Mouse (Mus musculus): Measurements from ENCODE around the gene Uggt1. TPM values are rescaled to one million over a fixed set of nuclear protein-coding genes. Genes with fewer than 3 reads are reported as not detected.

Gene Uggt1
- polyA plus RNA-seq, 1 experiment from 2014 or later = 19.6 TPM

- Histone ChIP-seq H3K27ac (ENCODE audit: low read length) (0 out of 2 replicates have a peak overlapping the region, but pooled peaks have one; percentile 48), H3K27me3 (ENCODE audit: control insufficient read depth, insufficient read depth, low read depth, low read length) (no peaks in the 10 kb centered on the region), H3K4me2 (ENCODE audit: low read depth, low read length) (no peak overlapping the region), H3K4me1 (ENCODE audit: control insufficient read depth, low read depth, low read length) (peaks cover 2% of the 10 kb centered on the region; the same call in 1 of the 2 replicates), H3K36me3 (ENCODE audit: control insufficient read depth, insufficient read depth) (no peaks in the 10 kb centered on the region), H3K9me3 (replicated peaks; ENCODE audit: control insufficient read depth, low read length) (no peaks in the 10 kb centered on the region), H3K9ac (ENCODE audit: low read depth, low read length) (no peak overlapping the region), H3K4me3 (ENCODE audit: low read depth, low read length) (no peak overlapping the region)
- peak; percentile 37; the same call in 1 of the 2 replicates for ATAC-seq (ENCODE audit: low read depth)
- 33% methylated on average over 19 of the region's 19 CpGs for WGBS (ENCODE audit: insufficient replicate concordance)
These were observed 17.4 kb upstream of the Uggt1 start for GRCm38 (mm10) chr1:36261708-36262504.

GRCm38 (mm10) chr1:36260418-36260817 lies 15.9 kb upstream of the Uggt1 start:
- H3K4me1 ChIP-seq (ENCODE audit: control insufficient read depth, low read depth, low read length) = peaks cover 2% of the 10 kb centered on the region; the same call in 1 of the 2 replicates
- 85% methylated on average over 1 of the region's 1 CpGs for WGBS (ENCODE audit: insufficient replicate concordance)
- no peak for ATAC-seq (ENCODE audit: low read depth)

GRCm38 (mm10) chr1:36259281-36259680 lies 14.8 kb upstream of the Uggt1 start:
- no peaks in the 10 kb centered on the region; the same call in 1 of the 2 replicates for H3K9me3 ChIP-seq (replicated peaks; ENCODE audit: control insufficient read depth, low read length)
- peaks cover 4% of the 10 kb centered on the region; the same call in 1 of the 2 replicates for H3K27me3 ChIP-seq (ENCODE audit: control insufficient read depth, insufficient read depth, low read depth, low read length)
- WGBS (ENCODE audit: insufficient replicate concordance) = 74% methylated on average over 2 of the region's 2 CpGs
- H3K4me3 ChIP-seq (ENCODE audit: low read depth, low read length) = no peak overlapping the region
- H3K27ac ChIP-seq (ENCODE audit: low read length) = no peak overlapping the region
- no peaks in the 10 kb centered on the region for H3K36me3 ChIP-seq (ENCODE audit: control insufficient read depth, insufficient read depth)
- H3K4me2 ChIP-seq (ENCODE audit: low read depth, low read length) = no peak overlapping the region
- peaks cover under 1% of the 10 kb centered on the region; the same call in 1 of the 2 replicates for H3K4me1 ChIP-seq (ENCODE audit: control insufficient read depth, low read depth, low read length)
- H3K9ac ChIP-seq (ENCODE audit: low read depth, low read length) = no peak overlapping the region
- no peak for ATAC-seq (ENCODE audit: low read depth)

More at GRCm38 (mm10) chr1:36260418-36260817, 15.9 kb upstream of the Uggt1 start:
- H3K9me3 ChIP-seq (replicated peaks; ENCODE audit: control insufficient read depth, low read length) = no peaks in the 10 kb centered on the region; the same call in 1 of the 2 replicates
- H3K9ac ChIP-seq (ENCODE audit: low read depth, low read length) = no peak overlapping the region
- H3K27me3 ChIP-seq (ENCODE audit: control insufficient read depth, insufficient read depth, low read depth, low read length) = no peaks in the 10 kb centered on the region
- no peak overlapping the region for H3K4me2 ChIP-seq (ENCODE audit: low read depth, low read length)
- H3K36me3 ChIP-seq (ENCODE audit: control insufficient read depth, insufficient read depth) = no peaks in the 10 kb centered on the region
- H3K27ac ChIP-seq (ENCODE audit: low read length) = no peak overlapping the region
- H3K4me3 ChIP-seq (ENCODE audit: low read depth, low read length) = no peak overlapping the region

- Histone ChIP-seq H3K9me3 (replicated peaks; ENCODE audit: control insufficient read depth, low read length) (no peaks in the 10 kb centered on the region; the same call in 1 of the 2 replicates), H3K27me3 (ENCODE audit: control insufficient read depth, insufficient read depth, low read depth, low read length) (peaks cover 4% of the 10 kb centered on the region; the same call in 1 of the 2 replicates), H3K4me2 (ENCODE audit: low read depth, low read length) (no peak overlapping the region), H3K27ac (ENCODE audit: low read length) (no peak overlapping the region), H3K36me3 (ENCODE audit: control insufficient read depth, insufficient read depth) (no peaks in the 10 kb centered on the region), H3K4me1 (ENCODE audit: control insufficient read depth, low read depth, low read length) (no peaks in the 10 kb centered on the region; the same call in 1 of the 2 replicates), H3K9ac (ENCODE audit: low read depth, low read length) (no peak overlapping the region), H3K4me3 (ENCODE audit: low read depth, low read length) (no peak overlapping the region)
- WGBS (ENCODE audit: insufficient replicate concordance) = 24% methylated on average over 2 of the region's 2 CpGs
- no peak for ATAC-seq (ENCODE audit: low read depth)
These were observed 14.1 kb upstream of the Uggt1 start for GRCm38 (mm10) chr1:36258631-36259030.

- Histone ChIP-seq H3K27me3 (ENCODE audit: control insufficient read depth, insufficient read depth, low read depth, low read length) (peaks cover 4% of the 10 kb centered on the region; the same call in 1 of the 2 replicates), H3K9me3 (replicated peaks; ENCODE audit: control insufficient read depth, low read length) (no peaks in the 10 kb centered on the region; the same call in 1 of the 2 replicates), H3K4me3 (ENCODE audit: low read depth, low read length) (no peak overlapping the region), H3K27ac (ENCODE audit: low read length) (no peak overlapping the region), H3K4me2 (ENCODE audit: low read depth, low read length) (no peak overlapping the region), H3K36me3 (ENCODE audit: control insufficient read depth, insufficient read depth) (no peaks in the 10 kb centered on the region), H3K4me1 (ENCODE audit: control insufficient read depth, low read depth, low read length) (no peaks in the 10 kb centered on the region; the same call in 1 of the 2 replicates), H3K9ac (ENCODE audit: low read depth, low read length) (no peak overlapping the region)
- WGBS (ENCODE audit: insufficient replicate concordance) = 55% methylated on average over 8 of the region's 8 CpGs
- ATAC-seq (ENCODE audit: low read depth) = no peak
These were observed 12.8 kb upstream of the Uggt1 start for GRCm38 (mm10) chr1:36257276-36257675.

- H3K36me3 ChIP-seq (ENCODE audit: control insufficient read depth, insufficient read depth) = no peaks in the 10 kb centered on the region
- no peak overlapping the region for H3K27ac ChIP-seq (ENCODE audit: low read length)
- H3K4me3 ChIP-seq (ENCODE audit: low read depth, low read length) = no peak overlapping the region
- ATAC-seq (ENCODE audit: low read depth) = no peak
- WGBS (ENCODE audit: insufficient replicate concordance) = 62% methylated on average over 20 of the region's 20 CpGs
- peaks cover 4% of the 10 kb centered on the region; the same call in 1 of the 2 replicates for H3K27me3 ChIP-seq (ENCODE audit: control insufficient read depth, insufficient read depth, low read depth, low read length)
- no peaks in the 10 kb centered on the region; the same call in 1 of the 2 replicates for H3K9me3 ChIP-seq (replicated peaks; ENCODE audit: control insufficient read depth, low read length)
- no peak overlapping the region for H3K4me2 ChIP-seq (ENCODE audit: low read depth, low read length)
- H3K4me1 ChIP-seq (ENCODE audit: control insufficient read depth, low read depth, low read length) = no peaks in the 10 kb centered on the region; the same call in 1 of the 2 replicates
- no peak overlapping the region for H3K9ac ChIP-seq (ENCODE audit: low read depth, low read length)
These were observed 11.5 kb upstream of the Uggt1 start for GRCm38 (mm10) chr1:36255871-36256640.

- no peak overlapping the region for H3K9ac ChIP-seq (ENCODE audit: low read depth, low read length)
These were observed 10.3 kb upstream of the Uggt1 start for GRCm38 (mm10) chr1:36254635-36255360.

GRCm38 (mm10) chr1:36252791-36253190 lies 8.3 kb upstream of the Uggt1 start:
- WGBS (ENCODE audit: insufficient replicate concordance) = 3% methylated on average over 6 of the region's 6 CpGs
- Histone ChIP-seq H3K27me3 (ENCODE audit: control insufficient read depth, insufficient read depth, low read depth, low read length) (peaks cover 4% of the 10 kb centered on the region; the same call in 1 of the 2 replicates), H3K36me3 (ENCODE audit: control insufficient read depth, insufficient read depth) (no peaks in the 10 kb centered on the region), H3K4me2 (ENCODE audit: low read depth, low read length) (no peak overlapping the region), H3K9ac (ENCODE audit: low read depth, low read length) (no peak overlapping the region), H3K4me3 (ENCODE audit: low read depth, low read length) (no peak overlapping the region), H3K9me3 (replicated peaks; ENCODE audit: control insufficient read depth, low read length) (no peaks in the 10 kb centered on the region; the same call in 1 of the 2 replicates), H3K4me1 (ENCODE audit: control insufficient read depth, low read depth, low read length) (no peaks in the 10 kb centered on the region; the same call in 1 of the 2 replicates), H3K27ac (ENCODE audit: low read length) (no peak overlapping the region)
- 0 out of 2 replicates have a peak, but pooled peaks have one; percentile 43 for ATAC-seq (ENCODE audit: low read depth)

More at GRCm38 (mm10) chr1:36254635-36255360, 10.3 kb upstream of the Uggt1 start:
- Histone ChIP-seq H3K9me3 (replicated peaks; ENCODE audit: control insufficient read depth, low read length) (no peaks in the 10 kb centered on the region; the same call in 1 of the 2 replicates), H3K4me1 (ENCODE audit: control insufficient read depth, low read depth, low read length) (no peaks in the 10 kb centered on the region; the same call in 1 of the 2 replicates), H3K4me3 (ENCODE audit: low read depth, low read length) (no peak overlapping the region), H3K36me3 (ENCODE audit: control insufficient read depth, insufficient read depth) (no peaks in the 10 kb centered on the region), H3K4me2 (ENCODE audit: low read depth, low read length) (0 out of 2 replicates have a peak overlapping the region, but pooled peaks have one; percentile 10), H3K27ac (ENCODE audit: low read length) (no peak overlapping the region), H3K27me3 (ENCODE audit: control insufficient read depth, insufficient read depth, low read depth, low read length) (peaks cover 4% of the 10 kb centered on the region; the same call in 1 of the 2 replicates)
- no peak for ATAC-seq (ENCODE audit: low read depth)
- 25% methylated on average over 25 of the region's 25 CpGs for WGBS (ENCODE audit: insufficient replicate concordance)

Measured in liver, embryonic 16.5 days (tissue).